Mouse (Mus musculus): ENCODE data around the gene Snap47. TPM values are rescaled to one million over a fixed set of nuclear protein-coding genes. Genes with fewer than 3 reads are reported as not detected.
A peak's percentile ranks its signal among the peaks of the same experiment; 100 is the strongest.

The Snap47 gene
- polyA plus RNA-seq, 1 experiment from 2014 or later = 108 TPM

GRCm38 (mm10) chr11:59429959-59430358 lies 21.0 kb downstream of the Snap47 start:
- no peaks in the 10 kb centered on the region for H3K9me3 ChIP-seq (ENCODE audit: control insufficient read depth, low read length)
- H3K4me2 ChIP-seq (replicated peaks; ENCODE audit: low read depth, low read length) = no peak overlapping the region
- no peak overlapping the region for H3K4me3 ChIP-seq (ENCODE audit: low read length)
- no peaks in the 10 kb centered on the region for H3K4me1 ChIP-seq (ENCODE audit: control insufficient read depth, insufficient read depth, low read length)
- WGBS = 82% methylated on average over 1 of the region's 1 CpGs
- no peaks in the 10 kb centered on the region for H3K27me3 ChIP-seq (ENCODE audit: control insufficient read depth, insufficient read depth, low read length)
- ATAC-seq (ENCODE audit: low FRiP score, low TSS enrichment) = no peak
- H3K27ac ChIP-seq (ENCODE audit: low read depth, low read length) = no peak overlapping the region
- H3K9ac ChIP-seq (ENCODE audit: low read depth, low read length) = no peak overlapping the region
- peaks cover 39% of the 10 kb centered on the region for H3K36me3 ChIP-seq (ENCODE audit: control insufficient read depth, insufficient read depth, low read length)

GRCm38 (mm10) chr11:59428057-59428660 lies 22.8 kb downstream of the Snap47 start:
- Histone ChIP-seq H3K36me3 (ENCODE audit: control insufficient read depth, insufficient read depth, low read length) (peaks cover 47% of the 10 kb centered on the region), H3K4me3 (ENCODE audit: low read length) (no peak overlapping the region), H3K27ac (ENCODE audit: low read depth, low read length) (no peak overlapping the region), H3K4me1 (ENCODE audit: control insufficient read depth, insufficient read depth, low read length) (no peaks in the 10 kb centered on the region), H3K9me3 (ENCODE audit: control insufficient read depth, low read length) (no peaks in the 10 kb centered on the region), H3K27me3 (ENCODE audit: control insufficient read depth, insufficient read depth, low read length) (no peaks in the 10 kb centered on the region), H3K4me2 (replicated peaks; ENCODE audit: low read depth, low read length) (no peak overlapping the region), H3K9ac (ENCODE audit: low read depth, low read length) (no peak overlapping the region)
- WGBS = 89% methylated on average over 9 of the region's 9 CpGs
- no peak for ATAC-seq (ENCODE audit: low FRiP score, low TSS enrichment)

- no peaks in the 10 kb centered on the region for H3K9me3 ChIP-seq (ENCODE audit: control insufficient read depth, low read length)
- H3K27ac ChIP-seq (ENCODE audit: low read depth, low read length) = no peak overlapping the region
- no peaks in the 10 kb centered on the region for H3K4me1 ChIP-seq (ENCODE audit: control insufficient read depth, insufficient read depth, low read length)
- WGBS = 55% methylated on average over 7 of the region's 7 CpGs
- H3K4me2 ChIP-seq (replicated peaks; ENCODE audit: low read depth, low read length) = no peak overlapping the region
- H3K4me3 ChIP-seq (ENCODE audit: low read length) = no peak overlapping the region
- H3K36me3 ChIP-seq (ENCODE audit: control insufficient read depth, insufficient read depth, low read length) = peaks cover 57% of the 10 kb centered on the region
- no peak overlapping the region for H3K9ac ChIP-seq (ENCODE audit: low read depth, low read length)
- no peak for ATAC-seq (ENCODE audit: low FRiP score, low TSS enrichment)
- no peaks in the 10 kb centered on the region for H3K27me3 ChIP-seq (ENCODE audit: control insufficient read depth, insufficient read depth, low read length)
Observed at GRCm38 (mm10) chr11:59425671-59426101, 25.3 kb downstream of the Snap47 start.

GRCm38 (mm10) chr11:59423010-59423588 lies 27.9 kb downstream of the Snap47 start:
- ATAC-seq (ENCODE audit: low FRiP score, low TSS enrichment) = no peak
- 84% methylated on average over 5 of the region's 5 CpGs for WGBS
- Histone ChIP-seq H3K9me3 (ENCODE audit: control insufficient read depth, low read length) (no peaks in the 10 kb centered on the region), H3K9ac (ENCODE audit: low read depth, low read length) (no peak overlapping the region), H3K4me1 (ENCODE audit: control insufficient read depth, insufficient read depth, low read length) (no peaks in the 10 kb centered on the region), H3K27me3 (ENCODE audit: control insufficient read depth, insufficient read depth, low read length) (no peaks in the 10 kb centered on the region), H3K4me3 (ENCODE audit: low read length) (no peak overlapping the region), H3K4me2 (replicated peaks; ENCODE audit: low read depth, low read length) (no peak overlapping the region), H3K27ac (ENCODE audit: low read depth, low read length) (no peak overlapping the region), H3K36me3 (ENCODE audit: control insufficient read depth, insufficient read depth, low read length) (peaks cover 66% of the 10 kb centered on the region)

- Histone ChIP-seq H3K27me3 (ENCODE audit: control insufficient read depth, insufficient read depth, low read length) (no peaks in the 10 kb centered on the region), H3K4me3 (ENCODE audit: low read length) (no peak overlapping the region), H3K9ac (ENCODE audit: low read depth, low read length) (no peak overlapping the region), H3K9me3 (ENCODE audit: control insufficient read depth, low read length) (no peaks in the 10 kb centered on the region), H3K4me2 (replicated peaks; ENCODE audit: low read depth, low read length) (no peak overlapping the region), H3K4me1 (ENCODE audit: control insufficient read depth, insufficient read depth, low read length) (no peaks in the 10 kb centered on the region), H3K36me3 (ENCODE audit: control insufficient read depth, insufficient read depth, low read length) (peaks cover 56% of the 10 kb centered on the region), H3K27ac (ENCODE audit: low read depth, low read length) (no peak overlapping the region)
- no peak for ATAC-seq (ENCODE audit: low FRiP score, low TSS enrichment)
- WGBS = 96% methylated on average over 2 of the region's 2 CpGs
Observed at GRCm38 (mm10) chr11:59421967-59422366, 29.0 kb downstream of the Snap47 start.

GRCm38 (mm10) chr11:59421436-59421835 lies 29.6 kb downstream of the Snap47 start:
- Histone ChIP-seq H3K4me1 (ENCODE audit: control insufficient read depth, insufficient read depth, low read length) (no peaks in the 10 kb centered on the region), H3K9me3 (ENCODE audit: control insufficient read depth, low read length) (no peaks in the 10 kb centered on the region), H3K4me3 (ENCODE audit: low read length) (no peak overlapping the region), H3K27me3 (ENCODE audit: control insufficient read depth, insufficient read depth, low read length) (no peaks in the 10 kb centered on the region), H3K27ac (ENCODE audit: low read depth, low read length) (no peak overlapping the region), H3K4me2 (replicated peaks; ENCODE audit: low read depth, low read length) (no peak overlapping the region), H3K36me3 (ENCODE audit: control insufficient read depth, insufficient read depth, low read length) (peaks cover 50% of the 10 kb centered on the region), H3K9ac (ENCODE audit: low read depth, low read length) (no peak overlapping the region)
- 86% methylated on average over 8 of the region's 8 CpGs for WGBS
- ATAC-seq (ENCODE audit: low FRiP score, low TSS enrichment) = no peak

- 0 out of 2 replicates have a peak overlapping the region, but pooled peaks have one; percentile 11 for H3K27ac ChIP-seq (ENCODE audit: low read depth, low read length)
- ATAC-seq (ENCODE audit: low FRiP score, low TSS enrichment) = no peak
- no peak overlapping the region for H3K9ac ChIP-seq (ENCODE audit: low read depth, low read length)
- H3K27me3 ChIP-seq (ENCODE audit: control insufficient read depth, insufficient read depth, low read length) = no peaks in the 10 kb centered on the region
- H3K4me3 ChIP-seq (ENCODE audit: low read length) = no peak overlapping the region
- H3K9me3 ChIP-seq (ENCODE audit: control insufficient read depth, low read length) = no peaks in the 10 kb centered on the region
- peaks cover 44% of the 10 kb centered on the region for H3K36me3 ChIP-seq (ENCODE audit: control insufficient read depth, insufficient read depth, low read length)
- 77% methylated on average over 5 of the region's 5 CpGs for WGBS
- H3K4me1 ChIP-seq (ENCODE audit: control insufficient read depth, insufficient read depth, low read length) = no peaks in the 10 kb centered on the region
- H3K4me2 ChIP-seq (replicated peaks; ENCODE audit: low read depth, low read length) = no peak overlapping the region
Observed at GRCm38 (mm10) chr11:59418708-59419107, 32.3 kb downstream of the Snap47 start.

GRCm38 (mm10) chr11:59412999-59413863 lies 37.8 kb downstream of the Snap47 start:
- no peak overlapping the region for H3K9ac ChIP-seq (ENCODE audit: low read depth, low read length)
- 0 out of 2 replicates have a peak, but pooled peaks have one; percentile 16 for ATAC-seq (ENCODE audit: low FRiP score, low TSS enrichment)
- H3K4me2 ChIP-seq (replicated peaks; ENCODE audit: low read depth, low read length) = no peak overlapping the region
- H3K4me3 ChIP-seq (ENCODE audit: low read length) = no peak overlapping the region
- peaks cover 13% of the 10 kb centered on the region; the same call in 1 of the 2 replicates for H3K36me3 ChIP-seq (ENCODE audit: control insufficient read depth, insufficient read depth, low read length)
- 79% methylated on average over 13 of the region's 13 CpGs for WGBS
- no peaks in the 10 kb centered on the region for H3K9me3 ChIP-seq (ENCODE audit: control insufficient read depth, low read length)
- no peak overlapping the region for H3K27ac ChIP-seq (ENCODE audit: low read depth, low read length)
- no peaks in the 10 kb centered on the region for H3K27me3 ChIP-seq (ENCODE audit: control insufficient read depth, insufficient read depth, low read length)
- H3K4me1 ChIP-seq (ENCODE audit: control insufficient read depth, insufficient read depth, low read length) = peaks cover 8% of the 10 kb centered on the region; the same call in 1 of the 2 replicates

GRCm38 (mm10) chr11:59412058-59412457 lies 38.9 kb downstream of the Snap47 start:
- Histone ChIP-seq H3K4me2 (replicated peaks; ENCODE audit: low read depth, low read length) (no peak overlapping the region), H3K4me1 (ENCODE audit: control insufficient read depth, insufficient read depth, low read length) (peaks cover 8% of the 10 kb centered on the region; the same call in 1 of the 2 replicates), H3K27ac (ENCODE audit: low read depth, low read length) (no peak overlapping the region), H3K36me3 (ENCODE audit: control insufficient read depth, insufficient read depth, low read length) (peaks cover 21% of the 10 kb centered on the region), H3K9me3 (ENCODE audit: control insufficient read depth, low read length) (no peaks in the 10 kb centered on the region), H3K9ac (ENCODE audit: low read depth, low read length) (no peak overlapping the region), H3K27me3 (ENCODE audit: control insufficient read depth, insufficient read depth, low read length) (no peaks in the 10 kb centered on the region), H3K4me3 (ENCODE audit: low read length) (no peak overlapping the region)
- 90% methylated on average over 6 of the region's 6 CpGs for WGBS
- ATAC-seq (ENCODE audit: low FRiP score, low TSS enrichment) = no peak
